Mouse (Mus musculus): Measurements from ENCODE around the gene Dhx32.
"Not testable (repeated sequence)": the region's sequence is repeated elsewhere in the genome, so short reads cannot be mapped to it uniquely, and the experiment has no call there.

The Dhx32 gene

GRCm38 (mm10) chr7:133725571-133725970 is 57.0 kb downstream of the Dhx32 start:
- no peak for DNase-seq

- no peak for DNase-seq
Observed at GRCm38 (mm10) chr7:133724844-133725243, 57.7 kb downstream of the Dhx32 start.

GRCm38 (mm10) chr7:133720616-133721015 is 61.9 kb downstream of the Dhx32 start:
- DNase-seq = no peak

GRCm38 (mm10) chr7:133718580-133718979 is 63.9 kb downstream of the Dhx32 start:
- DNase-seq = no peak

- DNase-seq = no peak
Observed at GRCm38 (mm10) chr7:133715387-133715786, 67.1 kb downstream of the Dhx32 start.

- DNase-seq = no peak
Observed at GRCm38 (mm10) chr7:133707301-133707700, 75.2 kb downstream of the Dhx32 start.

GRCm38 (mm10) chr7:133703906-133704305 is 78.6 kb downstream of the Dhx32 start:
- no peak for DNase-seq

GRCm38 (mm10) chr7:133702333-133702732 is 80.2 kb downstream of the Dhx32 start:
- DNase-seq = no peak

- DNase-seq = no peak
Observed at GRCm38 (mm10) chr7:133701366-133701765, 81.2 kb downstream of the Dhx32 start.

GRCm38 (mm10) chr7:133699885-133700284 is 82.6 kb downstream of the Dhx32 start:
- DNase-seq = no peak

GRCm38 (mm10) chr7:133698021-133698709 is 84.4 kb downstream of the Dhx32 start:
- no peak for DNase-seq

- DNase-seq = not testable (repeated sequence)
Observed at GRCm38 (mm10) chr7:133685644-133686043, 96.9 kb downstream of the Dhx32 start.

- no peak for DNase-seq
Observed at GRCm38 (mm10) chr7:133684701-133685100, 97.8 kb downstream of the Dhx32 start.

GRCm38 (mm10) chr7:133684110-133684509 is 98.4 kb downstream of the Dhx32 start:
- DNase-seq = no peak

- no peak for DNase-seq
Observed at GRCm38 (mm10) chr7:133683626-133684025, 98.9 kb downstream of the Dhx32 start.

- no peak for DNase-seq
Observed at GRCm38 (mm10) chr7:133679961-133680360, 102.6 kb downstream of the Dhx32 start, which contains the start of gene Mmp21. Mmp21 (minus strand) TSS chr7:133680061.

- no peak for DNase-seq
Observed at GRCm38 (mm10) chr7:133679439-133679838, 103.1 kb downstream of the Dhx32 start.

GRCm38 (mm10) chr7:133678716-133679115 is 103.8 kb downstream of the Dhx32 start:
- no peak for DNase-seq

- DNase-seq = peak; percentile 15 to 43
Observed at GRCm38 (mm10) chr7:133676002-133676401, 106.5 kb downstream of the Dhx32 start.

All from kidney, postnatal 4 days (tissue).